Mouse (Mus musculus) intestine, embryonic 16.5 days (tissue): ENCODE data around the gene Brca1. TPM values are rescaled to one million over a fixed set of nuclear protein-coding genes. Genes with fewer than 3 reads are reported as not detected.

Source experiments
- ATAC-seq: fragments of 200-750 bp; cut with Nextera tagmentation; 2 replicates; pipeline ENCODE4 v1.8.0; 2017; ENCODE audit warnings: moderate TSS enrichment, moderate library complexity
- H3K27ac ChIP-seq: fragments of 300-500 bp; sonication (generic); 2 replicates; pipeline ENCODE4 v1.5.1; 2014; ENCODE audit warnings: mild to moderate bottlenecking, low read length
- H3K27me3 ChIP-seq: fragments of 300-500 bp; sonication (generic); replicated peaks from 2 replicates; pipeline ENCODE4 v1.6.1; 2014; ENCODE audit warnings: low read length, control low read depth, mixed read lengths; ENCODE audit not compliant: control insufficient read depth, insufficient read depth
- H3K36me3 ChIP-seq: fragments of 300-500 bp; sonication (generic); 2 replicates; pipeline ENCODE4 v1.6.1; 2014; ENCODE audit warnings: low read length, control low read depth; ENCODE audit not compliant: control insufficient read depth, insufficient read depth
- H3K4me1 ChIP-seq: fragments of 300-500 bp; sonication (generic); 2 replicates; pipeline ENCODE4 v1.6.1; 2014; ENCODE audit warnings: low read length, control low read depth, mixed read lengths; ENCODE audit not compliant: control insufficient read depth, insufficient read depth
- H3K4me2 ChIP-seq: fragments of 300-500 bp; sonication (generic); 2 replicates; pipeline ENCODE4 v1.6.1; 2014; ENCODE audit warnings: low read depth, low read length, control low read depth
- H3K4me3 ChIP-seq: fragments of 300-500 bp; sonication (generic); 2 replicates; pipeline ENCODE4 v1.5.1; 2014; ENCODE audit warnings: mild to moderate bottlenecking, low read length
- H3K9ac ChIP-seq: fragments of 300-500 bp; sonication (generic); 2 replicates; pipeline ENCODE4 v1.6.1; 2014; ENCODE audit warnings: low read depth, low read length
- H3K9me3 ChIP-seq: fragments of 300-500 bp; sonication (generic); 2 replicates; pipeline ENCODE4 v1.6.1; 2016; ENCODE audit warnings: low read length, control low read depth; ENCODE audit not compliant: control insufficient read depth
- WGBS: fragments of 180-500 bp; shearing (Covaris S2); extraction: QIAGEN DNeasy Blood & Tissue Kit; methylation state at CpG from one replicate; pipeline ENCODE4 v1.1.7; 2014; 5-methylcytosine and 5-hydroxymethylcytosine counted together
- polyA plus RNA-seq: library from polyadenylated mRNA; unstranded; fragments of >200 nt; fragmentation: Nextera tagmentation; extraction: Ambion mirVana; gene quantifications from 2 replicates; pipeline ENCODE4 v1.2.1, GENCODE M21; 2015

Gene Brca1
- polyA plus RNA-seq, 1 experiment from 2014 or later, result 6.8 TPM

DNA sequence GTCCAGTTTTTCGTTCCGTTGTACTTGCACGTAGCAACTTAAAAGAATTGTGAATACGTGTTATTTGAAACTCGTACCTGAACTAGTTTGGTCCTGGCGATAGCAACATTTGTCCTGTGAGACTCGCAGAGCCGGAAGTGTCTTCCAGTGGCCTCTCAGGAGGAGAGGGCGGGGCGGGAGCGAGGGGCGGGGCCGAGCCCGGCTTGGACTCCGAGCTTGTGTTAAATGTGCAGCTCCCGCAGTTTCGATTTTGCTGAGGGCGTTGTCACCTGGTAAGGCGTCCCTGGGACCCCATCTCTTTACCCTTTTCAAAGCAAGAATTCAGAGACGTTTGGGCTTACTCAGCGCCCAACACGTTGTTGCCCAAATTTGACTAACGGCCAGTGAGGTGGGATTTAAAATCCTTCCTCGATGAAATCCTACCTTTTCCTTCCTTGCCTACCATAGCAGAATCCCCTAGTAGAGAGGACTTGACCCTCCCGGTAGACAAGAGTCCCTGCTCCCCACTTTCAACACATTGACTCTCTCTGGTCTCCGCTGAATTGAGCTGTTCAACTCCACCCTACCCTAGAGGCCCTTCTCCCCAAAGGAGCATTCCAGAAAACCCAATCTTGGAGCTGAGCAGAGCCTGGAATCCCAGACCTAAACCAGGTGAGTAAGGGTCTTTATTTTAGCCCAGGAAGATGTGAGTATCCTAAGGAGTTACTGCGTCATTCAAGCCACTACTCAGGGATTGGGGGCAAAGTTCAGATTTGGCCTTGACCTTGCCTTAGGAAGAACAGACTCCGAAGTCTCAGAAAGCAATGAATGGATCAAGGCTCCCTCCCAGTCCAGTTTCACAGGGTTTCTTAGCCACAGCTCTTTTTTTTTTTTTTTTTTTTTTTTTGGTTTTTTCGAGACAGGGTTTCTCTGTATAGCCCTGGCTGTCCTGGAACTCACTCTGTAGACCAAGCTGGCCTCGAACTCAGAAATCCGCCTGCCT, 30.6 kb upstream of the Brca1 start, which contains the start of gene Tmem106a:
TSS of gene Tmem106a (plus strand) at position 189 of the 982 bp plus-strand sequence.
- H3K4me2 ChIP-seq, result peak within 1 kb of the TSS; percentile 65
- H3K4me3 ChIP-seq, result peak within 1 kb of the TSS; percentile 49
- 15% methylated on average over 30 of the region's 31 CpGs for WGBS
- H3K27ac ChIP-seq, result peak within 1 kb of the TSS; percentile 55
- peak; percentile 90 for ATAC-seq
- H3K27me3 ChIP-seq, result no peaks in the 10 kb centered on the region
- peak within 1 kb of the TSS; percentile 58 for H3K9ac ChIP-seq
- H3K4me1 ChIP-seq, result peaks cover 5% of the 10 kb centered on the region
- no peaks in the 10 kb centered on the region for H3K9me3 ChIP-seq
- H3K36me3 ChIP-seq, result peaks cover 6% of the 10 kb centered on the region; the same call in 1 of the 2 replicates

GRCm38 (mm10) chr11:101581081-101581764, 29.5 kb upstream of the Brca1 start:
- ATAC-seq, result no peak
- Histone ChIP-seq H3K27ac (peak overlapping the region; percentile 51; the same call in 1 of the 2 replicates), H3K4me1 (peaks cover 5% of the 10 kb centered on the region), H3K36me3 (peaks cover 12% of the 10 kb centered on the region; the same call in 1 of the 2 replicates), H3K9ac (no peak overlapping the region), H3K4me2 (no peak overlapping the region), H3K27me3 (no peaks in the 10 kb centered on the region), H3K4me3 (no peak overlapping the region), H3K9me3 (no peaks in the 10 kb centered on the region)
- WGBS, result 75% methylated on average over 6 of the region's 6 CpGs

- no peak for ATAC-seq
Measured at GRCm38 (mm10) chr11:101576116-101576515, 24.4 kb upstream of the Brca1 start.

DNA sequence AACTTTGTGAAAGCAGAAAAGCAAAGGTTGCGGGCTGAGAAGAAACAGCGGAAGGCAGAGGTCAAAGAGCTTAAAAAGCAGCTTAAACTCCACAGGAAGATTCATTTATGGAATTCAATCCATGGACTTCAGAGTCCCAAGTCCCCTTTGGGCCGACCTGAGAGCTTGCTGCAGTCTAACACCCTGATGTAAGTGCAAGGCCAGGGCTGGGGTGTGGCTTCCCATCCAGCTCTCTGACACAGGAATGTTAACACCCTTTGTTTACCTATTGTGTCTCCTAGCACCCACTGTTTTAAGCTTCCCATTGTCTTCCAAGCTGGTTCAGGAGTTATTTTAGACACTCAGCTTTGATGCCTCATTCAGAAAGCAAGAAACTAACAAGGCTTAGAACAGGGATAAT, 16.7 kb upstream of the Brca1 start:
- Histone ChIP-seq H3K36me3 (peaks cover 41% of the 10 kb centered on the region), H3K9me3 (no peaks in the 10 kb centered on the region), H3K4me2 (no peak overlapping the region), H3K27ac (0 out of 2 replicates have a peak overlapping the region, but pooled peaks have one; percentile 9), H3K9ac (no peak overlapping the region), H3K27me3 (no peaks in the 10 kb centered on the region), H3K4me3 (no peak overlapping the region), H3K4me1 (no peaks in the 10 kb centered on the region)
- peak; percentile 76 for ATAC-seq
- WGBS, result 69% methylated on average over 3 of the region's 3 CpGs

More at GRCm38 (mm10) chr11:101576116-101576515, 24.4 kb upstream of the Brca1 start:
- H3K27ac ChIP-seq, result no peak overlapping the region
- WGBS, result 82% methylated on average over 6 of the region's 6 CpGs
- H3K36me3 ChIP-seq, result peaks cover 42% of the 10 kb centered on the region
- H3K9ac ChIP-seq, result no peak overlapping the region
- no peak overlapping the region for H3K4me2 ChIP-seq
- H3K27me3 ChIP-seq, result no peaks in the 10 kb centered on the region
- H3K4me3 ChIP-seq, result no peak overlapping the region
- no peaks in the 10 kb centered on the region for H3K4me1 ChIP-seq
- no peaks in the 10 kb centered on the region for H3K9me3 ChIP-seq

- ATAC-seq, result no peak
- Histone ChIP-seq H3K27me3 (no peaks in the 10 kb centered on the region), H3K4me3 (no peak overlapping the region), H3K27ac (no peak overlapping the region), H3K4me2 (no peak overlapping the region), H3K9me3 (no peaks in the 10 kb centered on the region), H3K36me3 (peaks cover 24% of the 10 kb centered on the region), H3K4me1 (no peaks in the 10 kb centered on the region), H3K9ac (no peak overlapping the region)
- WGBS, result 39% methylated on average over 5 of the region's 5 CpGs
Measured at GRCm38 (mm10) chr11:101562391-101562790, 10.6 kb upstream of the Brca1 start.

- no peaks in the 10 kb centered on the region for H3K9me3 ChIP-seq
- ATAC-seq, result no peak
- WGBS, result 74% methylated on average over 2 of the region's 2 CpGs
- peaks cover 10% of the 10 kb centered on the region for H3K4me1 ChIP-seq
- no peak overlapping the region for H3K27ac ChIP-seq
- no peak overlapping the region for H3K4me2 ChIP-seq
- no peak overlapping the region for H3K9ac ChIP-seq
- H3K36me3 ChIP-seq, result peaks cover 11% of the 10 kb centered on the region; the same call in 1 of the 2 replicates
- no peaks in the 10 kb centered on the region for H3K27me3 ChIP-seq
- H3K4me3 ChIP-seq, result no peak overlapping the region
Measured at GRCm38 (mm10) chr11:101556954-101557353, 5.2 kb upstream of the Brca1 start.

DNA sequence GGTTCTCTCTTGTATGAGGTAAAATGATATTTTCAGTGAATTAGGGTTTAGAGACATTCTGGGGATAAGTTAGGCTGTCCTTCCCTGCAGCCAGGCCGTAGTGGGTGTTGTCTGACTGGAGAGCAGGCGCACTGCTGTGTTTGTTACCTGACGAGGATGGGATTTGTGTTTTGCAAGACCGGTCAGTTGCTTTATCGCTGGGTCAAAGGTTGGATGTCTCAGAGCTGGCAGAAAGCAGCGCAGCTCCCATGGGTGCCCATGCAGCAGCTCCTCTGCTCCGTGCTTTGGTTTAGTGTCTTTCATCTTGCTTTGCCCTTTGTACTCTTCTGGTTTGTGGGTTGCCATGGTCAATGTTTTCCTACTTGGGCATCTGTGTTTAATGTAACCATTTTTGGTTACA, 4.8 kb upstream of the Brca1 start:
- peaks cover 10% of the 10 kb centered on the region for H3K4me1 ChIP-seq
- no peak for ATAC-seq
- H3K4me3 ChIP-seq, result no peak overlapping the region
- WGBS, result 83% methylated on average over 7 of the region's 7 CpGs
- H3K4me2 ChIP-seq, result no peak overlapping the region
- H3K9me3 ChIP-seq, result no peaks in the 10 kb centered on the region
- H3K27me3 ChIP-seq, result no peaks in the 10 kb centered on the region
- no peak overlapping the region for H3K27ac ChIP-seq
- H3K9ac ChIP-seq, result 0 out of 2 replicates have a peak overlapping the region, but pooled peaks have one; percentile 19
- peaks cover 11% of the 10 kb centered on the region; the same call in 1 of the 2 replicates for H3K36me3 ChIP-seq

- Histone ChIP-seq H3K27ac (peak overlapping the region; percentile 86), H3K4me1 (peaks cover 18% of the 10 kb centered on the region)
- 11% methylated on average over 8 of the region's 8 CpGs for WGBS
Measured at GRCm38 (mm10) chr11:101553354-101553930, 1.7 kb upstream of the Brca1 start.

More at GRCm38 (mm10) chr11:101553354-101553930, 1.7 kb upstream of the Brca1 start:
- ATAC-seq, result no peak
- Histone ChIP-seq H3K36me3 (0 out of 2 replicates have a peak, but pooled peaks cover 5% of the 10 kb centered on the region), H3K4me2 (peak overlapping the region; percentile 77), H3K4me3 (peak overlapping the region; percentile 77), H3K27me3 (no peaks in the 10 kb centered on the region), H3K9me3 (no peaks in the 10 kb centered on the region), H3K9ac (peak overlapping the region; percentile 88)
